Mouse (Mus musculus) liver, embryonic 15.5 days (tissue): Measurements from ENCODE around the gene Sys1. TPM values are rescaled to one million over a fixed set of nuclear protein-coding genes. Genes with fewer than 3 reads are reported as not detected.

Experiments used
- ATAC-seq: fragments of 200-750 bp; cut with Nextera tagmentation; 2 replicates; pipeline ENCODE4 v1.8.0; 2017; ENCODE audit warnings: moderate number of reproducible peaks, mild to moderate bottlenecking, moderate library complexity; ENCODE audit not compliant: insufficient read depth
- H3K27ac ChIP-seq: fragments of 300-500 bp; sonication (generic); replicated peaks from 2 replicates; pipeline ENCODE4 v1.5.1; 2015; ENCODE audit warnings: mild to moderate bottlenecking, inconsistent platforms
- H3K27me3 ChIP-seq: fragments of 300-500 bp; sonication (generic); 2 replicates; pipeline ENCODE4 v1.6.1; 2015; ENCODE audit warnings: mild to moderate bottlenecking, inconsistent platforms
- H3K36me3 ChIP-seq: fragments of 300-500 bp; sonication (generic); replicated peaks from 2 replicates; pipeline ENCODE4 v1.6.1; 2015; ENCODE audit warnings: moderate library complexity, mild to moderate bottlenecking, inconsistent platforms
- H3K4me1 ChIP-seq: fragments of 300-500 bp; sonication (generic); replicated peaks from 2 replicates; pipeline ENCODE4 v1.6.1; 2015; ENCODE audit warnings: inconsistent platforms
- H3K4me2 ChIP-seq: fragments of 300-500 bp; sonication (generic); 2 replicates; pipeline ENCODE4 v1.6.1; 2015; ENCODE audit warnings: moderate library complexity, mild to moderate bottlenecking, inconsistent platforms
- H3K4me3 ChIP-seq: fragments of 300-500 bp; sonication (generic); replicated peaks from 2 replicates; pipeline ENCODE4 v1.5.1; 2015; ENCODE audit warnings: mild to moderate bottlenecking, inconsistent platforms
- H3K9ac ChIP-seq: fragments of 300-500 bp; sonication (generic); 2 replicates; pipeline ENCODE4 v1.6.1; 2015; ENCODE audit warnings: moderate library complexity, mild to moderate bottlenecking, inconsistent platforms
- H3K9me3 ChIP-seq: fragments of 300-500 bp; sonication (generic); replicated peaks from 2 replicates; pipeline ENCODE4 v1.6.1; 2016; ENCODE audit warnings: inconsistent platforms
- WGBS: fragments of 180-500 bp; shearing (Covaris S2); methylation state at CpG from one replicate; pipeline ENCODE4 v1.1.7; 2015; ENCODE audit warnings: mixed read lengths; ENCODE audit not compliant: insufficient replicate concordance; 5-methylcytosine and 5-hydroxymethylcytosine counted together
- polyA plus RNA-seq: library from polyadenylated mRNA; unstranded; fragments of >200 nt; fragmentation: Nextera tagmentation; extraction: Ambion mirVana; gene quantifications from 2 replicates; pipeline ENCODE4 v1.2.1, GENCODE M21; 2015

Gene Sys1
- polyA plus RNA-seq: 27.1 and 29.7 TPM in 2 replicates

DNA sequence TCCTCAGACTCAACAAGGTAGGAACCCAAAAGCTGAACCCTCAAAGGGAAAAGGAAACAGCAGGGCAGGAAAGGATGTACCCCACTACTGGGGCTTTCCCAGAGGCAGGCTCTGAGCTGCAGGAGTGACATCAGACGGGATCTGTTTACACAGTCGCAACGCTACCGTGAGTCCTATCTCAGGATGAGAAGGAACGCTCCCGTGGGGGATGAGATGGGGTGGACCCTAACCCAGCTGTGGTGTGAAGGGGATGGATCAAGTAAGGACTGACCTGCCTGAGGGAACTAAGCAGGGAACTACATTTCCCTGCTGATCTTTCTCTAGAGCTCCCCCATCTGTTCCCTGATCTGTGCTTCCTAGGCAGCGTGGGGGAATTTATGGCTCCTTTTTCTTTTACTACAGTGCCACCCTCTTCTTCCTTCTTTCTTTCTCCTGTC lies at the start of gene Sys1:
Gene Sys1, plus strand, starts transcription at position 101 of the 437 bp plus-strand sequence.
- 7% methylated on average over 7 of the region's 7 CpGs for WGBS

DNA sequence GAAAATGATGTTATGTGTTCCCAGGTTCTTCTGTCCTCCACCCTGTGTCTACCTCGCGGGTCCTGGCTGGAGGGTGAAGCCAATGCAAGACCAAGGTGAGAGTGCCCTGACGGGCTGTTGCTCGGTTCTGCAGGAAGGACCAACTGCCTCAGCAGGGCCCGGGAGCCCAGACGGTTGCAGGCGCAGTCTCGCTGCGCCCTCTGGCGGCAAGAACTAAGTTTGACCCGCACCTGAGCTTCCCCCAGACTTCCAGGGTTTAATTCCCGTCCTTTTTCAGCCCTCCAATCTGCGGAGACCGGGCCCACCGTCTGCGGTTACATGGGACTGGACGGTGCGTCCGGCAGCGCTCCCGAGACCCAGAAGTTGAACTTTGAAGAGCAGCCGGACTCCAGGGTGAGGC lies 49.1 kb upstream of the Sys1 start:
- WGBS: 2% methylated on average over 22 of the region's 22 CpGs
- ATAC-seq: no peak
- no peak overlapping the region for H3K9ac ChIP-seq
- H3K27ac ChIP-seq: no peak overlapping the region
- peaks cover 84% of the 10 kb centered on the region for H3K27me3 ChIP-seq
- H3K4me2 ChIP-seq: no peak overlapping the region
- no peak overlapping the region for H3K4me3 ChIP-seq
- no peaks in the 10 kb centered on the region for H3K36me3 ChIP-seq
- H3K4me1 ChIP-seq: no peaks in the 10 kb centered on the region
- no peaks in the 10 kb centered on the region for H3K9me3 ChIP-seq

More for the DNA sequence above, at the start of gene Sys1:
- Histone ChIP-seq H3K27me3 (peaks cover 4% of the 10 kb centered on the region; the same call in 1 of the 2 replicates), H3K4me2 (peak within 1 kb of the TSS; percentile 23), H3K36me3 (no peaks in the 10 kb centered on the region), H3K9me3 (no peaks in the 10 kb centered on the region), H3K27ac (peak within 1 kb of the TSS; percentile 71; the same call in 1 of the 2 replicates), H3K4me3 (no peak within 1 kb of the TSS), H3K4me1 (peaks cover 28% of the 10 kb centered on the region), H3K9ac (no peak within 1 kb of the TSS)
- ATAC-seq: no peak

DNA sequence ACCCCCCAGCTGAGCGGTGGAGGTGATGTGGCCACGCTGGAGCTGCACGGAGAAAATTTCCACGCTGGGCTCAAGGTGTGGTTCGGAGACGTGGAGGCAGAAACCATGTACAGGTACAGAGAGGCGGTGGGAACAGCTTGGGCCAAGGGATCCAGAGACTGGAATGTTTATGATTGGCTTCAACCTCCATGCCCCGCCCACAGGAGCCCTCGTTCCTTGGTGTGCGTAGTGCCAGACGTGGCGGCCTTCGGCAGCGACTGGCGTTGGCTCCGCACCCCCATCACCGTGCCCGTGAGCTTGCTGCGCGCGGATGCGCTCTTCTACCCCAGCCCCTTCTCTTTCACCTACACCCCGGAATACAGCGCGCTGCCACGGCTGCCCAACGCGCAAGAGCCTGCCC lies 42.6 kb upstream of the Sys1 start:
- no peak overlapping the region for H3K4me2 ChIP-seq
- no peaks in the 10 kb centered on the region for H3K36me3 ChIP-seq
- no peak overlapping the region for H3K27ac ChIP-seq
- no peak overlapping the region for H3K9ac ChIP-seq
- WGBS: 26% methylated on average over 28 of the region's 28 CpGs
- no peak for ATAC-seq
- peaks cover 31% of the 10 kb centered on the region for H3K27me3 ChIP-seq
- no peaks in the 10 kb centered on the region for H3K9me3 ChIP-seq
- no peak overlapping the region for H3K4me3 ChIP-seq
- peaks cover 2% of the 10 kb centered on the region; the same call in 1 of the 2 replicates for H3K4me1 ChIP-seq

DNA sequence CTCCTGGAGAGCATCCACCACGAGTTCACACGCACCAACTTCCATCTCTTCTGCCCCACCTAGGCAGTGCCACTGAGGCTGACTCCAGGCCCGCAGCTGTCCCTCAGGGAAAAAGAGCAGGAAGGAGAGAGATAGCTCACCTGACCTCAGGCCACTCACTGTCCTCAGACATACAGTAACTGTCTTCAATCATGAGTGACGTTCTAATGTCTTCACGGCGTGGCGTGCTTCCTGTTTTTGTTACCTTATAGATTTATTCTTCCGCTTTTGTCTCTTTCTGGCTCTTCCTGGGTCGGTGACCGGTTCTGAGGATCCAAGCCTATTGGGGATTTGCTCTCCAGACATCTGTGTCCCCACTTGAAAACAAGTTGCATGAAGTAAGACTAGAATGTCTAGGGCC lies 42.2 kb upstream of the Sys1 start:
- Histone ChIP-seq H3K4me2 (no peak overlapping the region), H3K9ac (no peak overlapping the region), H3K9me3 (no peaks in the 10 kb centered on the region), H3K27me3 (peaks cover 27% of the 10 kb centered on the region), H3K27ac (no peak overlapping the region), H3K4me3 (no peak overlapping the region), H3K36me3 (no peaks in the 10 kb centered on the region), H3K4me1 (peaks cover 2% of the 10 kb centered on the region; the same call in 1 of the 2 replicates)
- 41% methylated on average over 10 of the region's 10 CpGs for WGBS
- ATAC-seq: no peak

DNA sequence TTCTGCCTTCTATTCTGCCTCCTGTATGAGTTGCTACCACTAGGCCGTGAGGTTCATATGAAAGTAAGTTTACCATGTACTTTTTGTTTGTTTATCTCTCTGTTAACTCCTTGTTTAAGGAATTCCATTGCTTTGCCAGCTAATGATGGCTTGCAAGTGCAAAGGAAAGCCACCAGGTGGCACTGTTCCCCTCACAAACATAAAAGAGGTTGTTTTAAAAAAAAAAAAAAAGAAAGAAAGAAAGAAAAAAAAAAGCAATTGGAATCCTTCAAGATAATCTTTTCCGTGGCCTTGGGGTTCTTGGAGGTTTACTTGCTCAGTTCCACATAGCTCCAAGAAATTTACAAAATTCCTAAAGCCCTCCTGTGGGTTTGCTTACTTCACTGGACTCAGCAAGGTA lies 39.6 kb upstream of the Sys1 start:
- H3K9ac ChIP-seq: no peak overlapping the region
- H3K27me3 ChIP-seq: peaks cover 12% of the 10 kb centered on the region; the same call in 1 of the 2 replicates
- no peak overlapping the region for H3K4me2 ChIP-seq
- WGBS: 2% methylated on average over 2 of the region's 2 CpGs
- no peak overlapping the region for H3K27ac ChIP-seq
- ATAC-seq: no peak
- H3K4me3 ChIP-seq: no peak overlapping the region
- no peaks in the 10 kb centered on the region for H3K36me3 ChIP-seq
- H3K4me1 ChIP-seq: peaks cover 2% of the 10 kb centered on the region; the same call in 1 of the 2 replicates
- H3K9me3 ChIP-seq: no peaks in the 10 kb centered on the region

DNA sequence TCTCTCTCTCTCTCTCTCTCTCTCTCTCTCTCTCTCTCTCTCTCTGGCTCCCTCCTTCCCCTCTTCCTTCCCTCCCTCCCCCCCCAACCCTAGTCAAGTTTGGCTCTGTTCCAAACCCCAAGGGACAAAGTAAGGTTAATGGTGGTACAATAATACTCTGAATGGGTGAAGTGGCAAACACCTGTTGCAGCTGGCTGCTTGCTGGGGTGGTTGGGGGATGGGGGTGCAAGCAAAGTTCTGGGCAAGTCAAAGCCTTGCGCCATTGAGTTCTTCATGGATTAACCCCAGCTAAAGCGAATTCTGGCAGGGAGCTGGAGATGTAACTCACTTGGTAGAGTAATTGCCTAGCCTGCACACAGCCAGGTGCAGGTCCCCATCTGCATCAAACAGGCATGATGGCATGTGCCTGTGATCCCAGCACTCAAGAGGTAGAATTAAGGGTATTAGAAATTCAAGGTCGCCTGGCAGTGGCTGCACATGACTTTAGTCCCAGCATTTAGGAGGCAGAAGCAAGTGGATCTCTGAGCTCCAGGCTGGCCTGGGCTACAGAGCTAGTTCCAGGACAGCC lies 38.4 kb upstream of the Sys1 start:
- Histone ChIP-seq H3K4me3 (no peak overlapping the region), H3K9me3 (no peaks in the 10 kb centered on the region), H3K36me3 (no peaks in the 10 kb centered on the region), H3K27me3 (peaks cover 12% of the 10 kb centered on the region; the same call in 1 of the 2 replicates), H3K4me1 (peaks cover 2% of the 10 kb centered on the region; the same call in 1 of the 2 replicates), H3K9ac (no peak overlapping the region), H3K27ac (no peak overlapping the region), H3K4me2 (no peak overlapping the region)
- 30% methylated on average over 3 of the region's 3 CpGs for WGBS
- ATAC-seq: no peak

DNA sequence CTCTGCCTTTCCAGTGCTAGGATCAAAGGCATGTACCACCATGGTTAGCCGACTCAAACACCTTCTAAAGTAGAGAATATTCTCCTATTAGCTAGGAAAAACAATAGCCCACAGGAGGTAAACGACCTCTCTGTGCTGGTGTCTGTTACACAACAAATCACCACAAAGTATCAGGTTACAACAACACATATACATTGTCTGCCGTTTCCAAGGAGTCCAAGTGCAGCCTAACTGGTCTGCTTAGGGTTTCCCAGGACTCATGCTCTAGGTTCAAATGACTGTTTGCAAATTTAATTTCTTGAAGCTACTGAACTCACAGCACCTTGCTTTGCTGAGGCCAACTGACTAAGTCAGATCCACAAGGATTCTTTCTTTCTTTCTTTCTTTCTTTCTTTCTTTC lies 37.3 kb upstream of the Sys1 start:
- H3K9me3 ChIP-seq: no peaks in the 10 kb centered on the region
- ATAC-seq: no peak
- H3K27ac ChIP-seq: no peak overlapping the region
- WGBS: 7% methylated on average over 3 of the region's 3 CpGs
- H3K4me3 ChIP-seq: no peak overlapping the region
- peaks cover 3% of the 10 kb centered on the region; the same call in 1 of the 2 replicates for H3K27me3 ChIP-seq
- H3K4me2 ChIP-seq: no peak overlapping the region
- H3K36me3 ChIP-seq: peaks cover 8% of the 10 kb centered on the region
- H3K9ac ChIP-seq: no peak overlapping the region
- H3K4me1 ChIP-seq: peaks cover 2% of the 10 kb centered on the region; the same call in 1 of the 2 replicates

DNA sequence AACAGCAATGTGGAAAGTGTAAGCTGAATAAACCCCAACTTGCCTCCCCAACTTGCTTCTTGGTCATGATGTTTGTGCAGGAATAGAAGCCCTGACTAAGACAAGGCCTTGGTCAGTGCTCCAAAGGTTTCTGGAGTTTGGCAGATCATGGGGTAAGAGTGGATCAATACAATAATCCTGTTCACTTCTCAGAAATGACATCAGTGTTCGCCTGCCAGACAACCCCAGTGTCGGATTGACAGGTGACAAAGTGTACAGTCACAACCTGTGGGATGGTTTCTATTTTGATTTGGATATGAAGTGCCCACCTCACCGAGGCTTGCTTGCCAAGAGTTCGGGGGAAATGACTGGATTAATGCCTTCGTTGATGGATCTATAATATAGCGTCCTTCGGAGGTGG lies 35.5 kb upstream of the Sys1 start:
- H3K27ac ChIP-seq: no peak overlapping the region
- no peaks in the 10 kb centered on the region for H3K9me3 ChIP-seq
- peaks cover 18% of the 10 kb centered on the region for H3K36me3 ChIP-seq
- H3K4me3 ChIP-seq: no peak overlapping the region
- H3K9ac ChIP-seq: no peak overlapping the region
- WGBS: 63% methylated on average over 7 of the region's 7 CpGs
- no peak for ATAC-seq
- H3K4me1 ChIP-seq: peaks cover 2% of the 10 kb centered on the region; the same call in 1 of the 2 replicates
- no peaks in the 10 kb centered on the region for H3K27me3 ChIP-seq
- no peak overlapping the region for H3K4me2 ChIP-seq

DNA sequence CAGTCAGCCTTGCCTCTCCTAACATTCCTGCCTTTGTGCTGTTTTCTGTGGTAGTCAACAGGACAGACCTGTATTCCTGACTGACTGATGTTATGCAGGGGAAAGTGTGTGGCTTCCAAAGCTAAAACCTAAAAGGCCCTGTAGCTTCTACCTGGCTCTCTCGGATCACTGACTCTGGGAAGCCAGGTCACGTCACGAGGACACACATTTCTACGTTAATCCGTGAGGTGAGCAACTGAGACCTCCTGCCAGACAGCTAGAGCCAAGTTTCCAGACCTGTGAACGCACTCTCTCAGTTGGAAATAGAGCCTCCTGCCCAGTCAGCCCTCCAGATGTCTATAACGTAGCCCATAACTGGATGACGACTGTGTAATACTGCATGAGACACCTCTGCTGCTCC lies 34.8 kb upstream of the Sys1 start:
- Histone ChIP-seq H3K4me3 (no peak overlapping the region), H3K9me3 (no peaks in the 10 kb centered on the region), H3K27ac (no peak overlapping the region), H3K27me3 (no peaks in the 10 kb centered on the region), H3K4me1 (peaks cover 2% of the 10 kb centered on the region; the same call in 1 of the 2 replicates), H3K9ac (no peak overlapping the region), H3K36me3 (peaks cover 20% of the 10 kb centered on the region), H3K4me2 (no peak overlapping the region)
- WGBS: 74% methylated on average over 8 of the region's 8 CpGs
- ATAC-seq: no peak

DNA sequence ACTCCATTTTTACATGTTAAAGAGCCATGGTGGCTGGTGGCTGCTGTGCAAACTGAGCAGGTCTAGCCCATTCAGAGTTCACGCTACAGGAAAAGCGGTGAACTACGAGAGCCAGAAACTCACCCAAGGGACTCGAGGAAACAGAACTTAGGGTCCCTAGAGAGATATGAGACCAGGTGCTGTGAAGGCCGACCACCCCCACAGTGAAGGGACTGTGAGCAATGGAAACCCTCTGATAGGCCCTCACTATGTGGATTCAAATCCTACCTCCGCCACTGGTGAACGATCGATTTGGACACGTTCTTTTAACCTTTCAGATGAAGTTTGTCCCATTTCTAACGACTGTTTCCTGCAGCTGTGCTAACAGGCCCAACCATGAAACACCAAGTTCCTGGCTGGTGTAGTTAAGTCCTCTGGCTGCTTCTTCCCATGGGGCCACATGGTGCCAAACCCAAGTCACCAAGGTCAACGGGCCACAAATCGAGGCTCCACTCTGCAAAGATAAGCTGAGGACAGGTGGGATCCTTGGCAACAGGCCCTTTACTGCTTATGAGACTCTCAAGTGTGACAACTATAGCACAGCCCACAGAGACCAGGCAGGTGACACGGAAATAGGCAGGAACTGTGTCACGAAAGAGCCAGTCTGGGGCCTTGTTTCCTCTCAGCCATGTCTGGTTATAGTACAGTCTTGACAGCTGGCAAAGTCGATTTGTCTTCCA lies 33.9 kb upstream of the Sys1 start:
- H3K4me1 ChIP-seq: 0 out of 2 replicates have a peak, but pooled peaks cover 2% of the 10 kb centered on the region
- H3K27me3 ChIP-seq: no peaks in the 10 kb centered on the region
- H3K9me3 ChIP-seq: no peaks in the 10 kb centered on the region
- no peak overlapping the region for H3K4me3 ChIP-seq
- H3K9ac ChIP-seq: no peak overlapping the region
- H3K36me3 ChIP-seq: peaks cover 26% of the 10 kb centered on the region
- no peak for ATAC-seq
- no peak overlapping the region for H3K4me2 ChIP-seq
- 66% methylated on average over 15 of the region's 15 CpGs for WGBS
- no peak overlapping the region for H3K27ac ChIP-seq

DNA sequence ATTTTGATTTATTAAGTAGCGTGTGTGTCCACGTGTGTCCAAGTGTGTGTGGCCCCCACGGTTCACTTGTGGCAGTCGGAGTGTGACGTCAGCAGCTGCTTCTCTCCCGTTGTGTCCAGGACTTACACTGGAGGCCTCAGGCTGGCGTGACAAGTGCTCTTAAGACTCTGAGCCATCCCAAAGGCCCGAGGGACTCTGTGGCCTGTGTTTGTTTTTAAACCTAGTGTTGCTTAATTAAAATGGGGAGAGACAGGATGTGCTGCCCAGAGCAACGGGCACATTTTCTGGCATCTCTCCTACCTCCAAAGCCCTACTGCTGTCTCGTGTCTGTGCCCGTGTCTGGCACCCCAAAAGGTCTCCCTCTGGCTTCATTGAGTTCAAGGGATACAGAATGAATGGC lies 33.3 kb upstream of the Sys1 start:
- Histone ChIP-seq H3K9ac (no peak overlapping the region), H3K4me2 (no peak overlapping the region), H3K9me3 (no peaks in the 10 kb centered on the region), H3K36me3 (peaks cover 30% of the 10 kb centered on the region), H3K27me3 (no peaks in the 10 kb centered on the region), H3K4me3 (no peak overlapping the region), H3K4me1 (0 out of 2 replicates have a peak, but pooled peaks cover 2% of the 10 kb centered on the region), H3K27ac (no peak overlapping the region)
- ATAC-seq: no peak
- WGBS: 68% methylated on average over 11 of the region's 11 CpGs
